8 mouse cellular contexts compared by ENCODE assay signal in the genomic region with DNA sequence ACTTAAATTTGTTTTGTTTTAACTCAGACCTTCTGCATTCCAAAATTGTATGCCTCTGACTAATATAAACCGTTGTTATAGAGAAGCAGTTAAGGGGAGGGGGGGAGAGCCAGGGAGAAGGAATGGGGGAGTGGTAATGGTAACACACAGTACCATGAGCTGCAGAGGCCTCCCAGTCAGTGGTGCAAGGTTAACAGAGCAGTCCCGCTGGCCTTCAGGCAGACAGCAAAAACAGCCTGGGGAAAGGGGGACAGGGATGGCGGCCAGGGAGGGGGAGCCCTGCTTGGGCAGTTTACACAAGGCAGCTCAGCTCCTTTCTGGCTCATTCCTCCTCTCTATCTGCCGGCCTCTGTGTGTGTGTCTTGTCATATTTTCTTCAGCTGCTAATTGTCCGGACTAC.
A peak's percentile ranks its signal among the peaks of the same experiment; 100 is the strongest.
DNase-seq lines count a peak whose midpoint lies in the region; ATAC-seq and TF ChIP-seq lines count a peak whose summit lies in the region.

No protein-coding gene starts in this region.

- DNase-seq in left cerebral cortex, postnatal 4 days = peak; percentile 16
- no peak for DNase-seq in left cerebral cortex, adult 8-10 months (ENCODE audit: low spot score in 2 of 2)
- DNase-seq in adrenal gland, postnatal 10 days = peak; percentile 61
- no peak for DNase-seq in heart, embryonic 10.5 days (ENCODE audit: low spot score)
- DNase-seq in limb, embryonic 11.5 days (ENCODE audit: low spot score) = peak; percentile 50
- no peak for DNase-seq in spleen, postnatal 4 days (ENCODE audit: low spot score in 2 of 2)
- DNase-seq in layer of hippocampus, adult 11-12 months (ENCODE audit: low spot score) = no peak

- H3K4me1 ChIP-seq in heart, embryonic 10.5 days = peaks cover 15% of the 10 kb centered on the region
- H3K4me1 ChIP-seq in limb, embryonic 11.5 days (ENCODE audit: control insufficient read depth, insufficient read depth, low read length) = peaks cover 17% of the 10 kb centered on the region
- H3K4me1 ChIP-seq in testis, adult 2 months (ENCODE audit: control insufficient read depth, insufficient read depth, low read length) = no peaks in the 10 kb centered on the region

- TF ChIP-seq CTCF in testis, adult 2 months (IDR thresholded peaks at IDR 0.05; ENCODE audit: control insufficient read depth, insufficient read depth, insufficient replicate concordance, low read depth, low read length) = no peak

- H3K27me3 ChIP-seq in heart, embryonic 10.5 days (ENCODE audit: insufficient read depth, poor library complexity, severe bottlenecking) = no peaks in the 10 kb centered on the region
- H3K27me3 ChIP-seq in limb, embryonic 11.5 days (ENCODE audit: control insufficient read depth, insufficient read depth, low read length) = no peaks in the 10 kb centered on the region
- no peaks in the 10 kb centered on the region for H3K27me3 ChIP-seq in testis, adult 2 months (ENCODE audit: control insufficient read depth, insufficient read depth, low read length)

- H3K36me3 ChIP-seq in heart, embryonic 10.5 days = no peaks in the 10 kb centered on the region
- no peaks in the 10 kb centered on the region for H3K36me3 ChIP-seq in limb, embryonic 11.5 days (ENCODE audit: control insufficient read depth, insufficient read depth, low read length)
- no peaks in the 10 kb centered on the region for H3K36me3 ChIP-seq in testis, adult 2 months (ENCODE audit: control insufficient read depth, insufficient read depth, low read length)

- TF ChIP-seq POLR2A in testis, adult 2 months (IDR thresholded peaks at IDR 0.05; ENCODE audit: control insufficient read depth, low read depth, low read length) = no peak

- H3K9ac ChIP-seq in limb, embryonic 11.5 days (ENCODE audit: low read length) = no peak overlapping the region

- H3K9me3 ChIP-seq in heart, embryonic 10.5 days = no peaks in the 10 kb centered on the region
- H3K9me3 ChIP-seq in limb, embryonic 11.5 days (ENCODE audit: control insufficient read depth, low read length) = no peaks in the 10 kb centered on the region

- H3K4me3 ChIP-seq in heart, embryonic 10.5 days = no peak overlapping the region
- H3K4me3 ChIP-seq in limb, embryonic 11.5 days (ENCODE audit: low read depth, low read length) = no peak overlapping the region
- H3K4me3 ChIP-seq in testis, adult 2 months (ENCODE audit: control insufficient read depth, low read depth, low read length) = no peak overlapping the region

- H3K4me2 ChIP-seq in limb, embryonic 11.5 days (ENCODE audit: low read depth, severe bottlenecking) = no peak overlapping the region

- intact Hi-C loops in left cerebral cortex, postnatal 4 days (cut with DNase I) = no loop called here

- peak overlapping the region; percentile 76 for H3K27ac ChIP-seq in heart, embryonic 10.5 days
- H3K27ac ChIP-seq in limb, embryonic 11.5 days (replicated peaks; ENCODE audit: low read depth, low read length) = no peak overlapping the region
- H3K27ac ChIP-seq in testis, adult 2 months (ENCODE audit: control insufficient read depth, insufficient read depth, low read depth, low read length) = peak overlapping the region; percentile 7; the same call in 1 of the 2 replicates

- ATAC-seq in limb, embryonic 11.5 days (ENCODE audit: insufficient number of reproducible peaks, low FRiP score, low TSS enrichment, low read depth) = peak; percentile 51; the same call in 1 of the 2 replicates

- WGBS in heart, embryonic 10.5 days = 13% methylated on average over 5 of the region's 5 CpGs
- 15% methylated on average over 5 of the region's 5 CpGs for WGBS in limb, embryonic 11.5 days

Comparison
In these comparisons a context has a peak if more than half of its experiments do, and no peak if none do; other contexts are left out.
1. DNase-seq: peak in left cerebral cortex, postnatal 4 days (single experiment), adrenal gland, postnatal 10 days (single experiment) and limb, embryonic 11.5 days (single experiment); none in left cerebral cortex, adult 8-10 months (0 of 2), heart, embryonic 10.5 days (single experiment), spleen, postnatal 4 days (0 of 2) and layer of hippocampus, adult 11-12 months (single experiment).